Mouse (Mus musculus) MEL (cell line): ENCODE results near the gene Sqor.

Experiments
- CTCF ChIP-seq, 3 experiments: IDR thresholded peaks in 2 of 3; conservative IDR thresholded peaks in 1 of 3; 2 replicates each; pipeline ENCODE4 v1.5.1; 2011 to 2012; ENCODE audit warnings: low read length in 3 of 3, low read depth in 2 of 3, mild to moderate bottlenecking in 2 of 3, improper control_type of control experiment in 1 of 3, inconsistent platforms in 1 of 3, mixed read lengths in 1 of 3, moderate library complexity in 1 of 3; ENCODE audit not compliant: control insufficient read depth in 1 of 3, insufficient read depth in 1 of 3, poor library complexity in 1 of 3, severe bottlenecking in 1 of 3
- ELF1 ChIP-seq: IDR thresholded peaks from 2 replicates; pipeline ENCODE4 v1.6.1; 2014; ENCODE audit warnings: low read depth, mild to moderate bottlenecking, inconsistent platforms, low read length, improper control_type of control experiment, moderate library complexity
- GATA1 ChIP-seq: IDR thresholded peaks from 2 replicates; pipeline ENCODE4 v1.6.1; 2011; ENCODE audit warnings: low read depth, low read length, improper control_type of control experiment
- MAFK ChIP-seq: IDR thresholded peaks from 2 replicates; pipeline ENCODE4 v1.6.1; 2011; ENCODE audit warnings: low read depth, mild to moderate bottlenecking, low read length, improper control_type of control experiment, borderline replicate concordance
- MAX ChIP-seq: IDR thresholded peaks from 2 replicates; pipeline ENCODE4 v1.6.1; 2011; ENCODE audit warnings: low read length, improper control_type of control experiment
- MXI1 ChIP-seq: IDR thresholded peaks from 2 replicates; pipeline ENCODE4 v1.6.1; 2011; ENCODE audit warnings: mild to moderate bottlenecking, low read depth, low read length, improper control_type of control experiment
- POLR2A ChIP-seq, 2 experiments: IDR thresholded peaks; 2 replicates each; pipeline ENCODE4 v1.6.1; 2011 to 2012; ENCODE audit warnings: low read length in 2 of 2, mild to moderate bottlenecking in 2 of 2, control low read depth in 1 of 2, improper control_type of control experiment in 1 of 2, low read depth in 1 of 2, moderate library complexity in 1 of 2; ENCODE audit not compliant: control insufficient read depth in 1 of 2, insufficient read depth in 1 of 2, poor library complexity in 1 of 2
- USF2 ChIP-seq, 2 experiments: IDR thresholded peaks; 2 replicates each; pipeline ENCODE4 v1.6.1; 2011 to 2012; ENCODE audit warnings: improper control_type of control experiment in 2 of 2, low read length in 2 of 2, borderline replicate concordance in 1 of 2, inconsistent platforms in 1 of 2, low read depth in 1 of 2, mild to moderate bottlenecking in 1 of 2; ENCODE audit not compliant: insufficient read depth in 1 of 2

DNA sequence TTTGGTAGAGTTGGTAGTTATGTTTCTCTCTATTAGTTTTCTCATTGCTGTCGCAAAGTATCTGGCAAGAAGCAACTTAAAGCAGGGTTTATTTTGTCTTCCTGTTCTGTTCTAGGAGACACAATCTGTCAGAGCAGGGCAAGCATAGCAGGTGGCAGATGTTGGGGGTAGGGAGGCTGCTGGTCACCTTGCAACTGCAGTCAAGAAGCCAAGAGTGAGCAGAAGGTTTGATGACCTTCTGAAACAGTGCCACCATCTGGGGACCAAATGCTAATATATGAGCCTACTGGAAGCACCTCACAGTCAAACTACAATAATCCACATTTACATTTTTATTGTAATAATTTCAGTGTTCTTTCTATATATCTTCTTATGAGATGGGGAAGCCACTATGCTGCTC, 5.2 kb upstream of the Sqor start:
- TF ChIP-seq CTCF (IDR thresholded peaks at IDR 0.05 in 2 of 3, conservative IDR thresholded peaks at IDR 0.05 in 1 of 3; ENCODE audit: control insufficient read depth in 1 of 3, insufficient read depth in 1 of 3, low read depth in 2 of 3, low read length in 3 of 3, poor library complexity in 1 of 3, severe bottlenecking in 1 of 3), result no peak
- TF ChIP-seq ELF1, result no peak
- TF ChIP-seq POLR2A (IDR thresholded peaks at IDR 0.05; ENCODE audit: control insufficient read depth in 1 of 2, insufficient read depth in 1 of 2, low read depth in 1 of 2, low read length in 2 of 2, poor library complexity in 1 of 2), result no peak
- TF ChIP-seq MAFK, result no peak
- TF ChIP-seq MAX, result no peak
- no peak for TF ChIP-seq MXI1
- TF ChIP-seq GATA1, result no peak
- TF ChIP-seq USF2 (IDR thresholded peaks at IDR 0.05; ENCODE audit: borderline replicate concordance in 1 of 2, insufficient read depth in 1 of 2, low read depth in 1 of 2, low read length in 2 of 2), result no peak
